Mouse (Mus musculus): Measurements from ENCODE around the gene Plau. TPM values are rescaled to one million over a fixed set of nuclear protein-coding genes. Genes with fewer than 3 reads are reported as not detected.

Gene Plau
- polyA plus RNA-seq, 1 experiment from 2014 or later = 0.47 TPM

DNA sequence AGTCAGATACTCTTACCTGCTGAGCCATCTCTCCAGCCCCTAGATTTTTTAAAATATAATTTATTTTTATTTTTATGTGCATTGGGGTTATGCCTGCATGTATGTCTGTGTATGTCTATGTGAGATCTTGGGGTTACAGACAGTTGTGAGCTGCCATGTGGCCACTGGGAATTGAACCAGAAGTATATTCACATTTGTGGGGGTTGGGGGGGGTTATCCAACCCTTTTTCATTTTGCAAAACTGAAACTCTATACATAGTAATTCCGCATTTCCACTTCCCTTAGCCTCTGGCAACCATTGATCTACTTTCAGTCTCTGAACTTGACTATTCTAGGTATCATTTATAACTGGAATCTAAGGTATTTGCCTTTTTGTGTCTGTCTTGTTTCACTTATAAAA is 11.9 kb upstream of the Plau start:
- Histone ChIP-seq H3K4me3 (ENCODE audit: low read depth, low read length) (no peak overlapping the region), H3K27ac (ENCODE audit: low read depth, low read length) (no peak overlapping the region), H3K4me1 (ENCODE audit: control insufficient read depth, insufficient read depth, low read length) (no peaks in the 10 kb centered on the region), H3K4me2 (ENCODE audit: low read length) (no peak overlapping the region), H3K9me3 (replicated peaks; ENCODE audit: control insufficient read depth, low read length) (no peaks in the 10 kb centered on the region), H3K27me3 (replicated peaks; ENCODE audit: control insufficient read depth, insufficient read depth, low read length) (no peaks in the 10 kb centered on the region), H3K9ac (ENCODE audit: low read length) (no peak overlapping the region), H3K36me3 (ENCODE audit: control insufficient read depth, insufficient read depth, low read length) (no peaks in the 10 kb centered on the region)
- WGBS = 90% methylated on average over 1 of the region's 1 CpGs
- ATAC-seq (no peak), DNase-seq (ENCODE audit: low spot score) (no peak)

- no peaks in the 10 kb centered on the region for H3K36me3 ChIP-seq (ENCODE audit: control insufficient read depth, insufficient read depth, low read length)
- no peak overlapping the region for H3K27ac ChIP-seq (ENCODE audit: low read depth, low read length)
- no peaks in the 10 kb centered on the region for H3K4me1 ChIP-seq (ENCODE audit: control insufficient read depth, insufficient read depth, low read length)
- DNase-seq (ENCODE audit: low spot score) (no peak), ATAC-seq (no peak)
- no peaks in the 10 kb centered on the region for H3K27me3 ChIP-seq (replicated peaks; ENCODE audit: control insufficient read depth, insufficient read depth, low read length)
- no peak overlapping the region for H3K4me2 ChIP-seq (ENCODE audit: low read length)
- H3K9me3 ChIP-seq (replicated peaks; ENCODE audit: control insufficient read depth, low read length) = no peaks in the 10 kb centered on the region
- 88% methylated on average over 2 of the region's 2 CpGs for WGBS
- no peak overlapping the region for H3K4me3 ChIP-seq (ENCODE audit: low read depth, low read length)
- no peak overlapping the region for H3K9ac ChIP-seq (ENCODE audit: low read length)
Observed at GRCm38 (mm10) chr14:20825516-20825915, 10.9 kb upstream of the Plau start.

DNA sequence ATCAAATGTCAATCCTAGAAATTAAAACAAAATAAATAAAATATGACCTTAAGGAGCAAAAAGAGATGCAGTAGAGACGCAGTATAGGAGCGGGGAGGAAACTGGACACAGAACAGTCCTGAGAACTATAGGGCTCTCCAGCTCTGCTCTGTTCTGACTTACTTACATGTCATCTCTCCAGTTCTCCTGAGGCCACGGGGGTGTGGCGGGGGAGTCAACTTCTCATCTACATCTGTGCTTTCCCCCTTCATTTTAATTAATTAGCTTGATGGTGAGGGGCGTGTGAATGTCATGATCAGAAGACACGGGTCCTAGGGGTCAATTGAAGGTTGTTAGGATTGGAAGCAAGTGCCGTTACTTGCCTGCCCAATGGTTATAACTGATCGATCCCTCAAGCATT is 9.4 kb upstream of the Plau start:
- ATAC-seq = no peak
- no peak overlapping the region for H3K4me2 ChIP-seq (ENCODE audit: low read length)
- H3K27ac ChIP-seq (ENCODE audit: low read depth, low read length) = no peak overlapping the region
- 87% methylated on average over 8 of the region's 8 CpGs for WGBS
- no peak for DNase-seq (ENCODE audit: low spot score)
- H3K9ac ChIP-seq (ENCODE audit: low read length) = no peak overlapping the region
- H3K4me3 ChIP-seq (ENCODE audit: low read depth, low read length) = no peak overlapping the region
- H3K4me1 ChIP-seq (ENCODE audit: control insufficient read depth, insufficient read depth, low read length) = no peaks in the 10 kb centered on the region
- no peaks in the 10 kb centered on the region for H3K27me3 ChIP-seq (replicated peaks; ENCODE audit: control insufficient read depth, insufficient read depth, low read length)
- H3K36me3 ChIP-seq (ENCODE audit: control insufficient read depth, insufficient read depth, low read length) = no peaks in the 10 kb centered on the region
- H3K9me3 ChIP-seq (replicated peaks; ENCODE audit: control insufficient read depth, low read length) = no peaks in the 10 kb centered on the region

DNA sequence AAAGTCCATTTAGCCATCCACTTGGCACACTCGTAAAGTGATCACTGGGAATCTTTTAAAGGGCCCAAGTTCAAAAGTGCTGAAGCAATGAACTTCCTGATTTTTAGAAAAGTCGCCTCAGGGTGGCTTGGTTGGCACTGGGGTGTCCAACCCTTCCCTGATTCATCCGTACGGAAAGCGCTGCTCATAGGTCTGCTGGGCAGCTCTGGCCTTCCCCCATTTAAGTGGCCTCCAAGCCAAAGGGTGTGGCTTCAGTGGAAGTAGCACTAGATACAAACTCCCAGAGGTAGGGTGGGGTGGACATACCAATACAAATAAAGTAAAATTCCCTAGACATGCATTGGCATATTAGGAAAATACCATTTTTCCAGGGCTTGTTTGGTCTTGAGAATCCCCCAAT is 9.0 kb upstream of the Plau start:
- Histone ChIP-seq H3K27me3 (replicated peaks; ENCODE audit: control insufficient read depth, insufficient read depth, low read length) (no peaks in the 10 kb centered on the region), H3K4me3 (ENCODE audit: low read depth, low read length) (no peak overlapping the region), H3K4me1 (ENCODE audit: control insufficient read depth, insufficient read depth, low read length) (no peaks in the 10 kb centered on the region), H3K9me3 (replicated peaks; ENCODE audit: control insufficient read depth, low read length) (no peaks in the 10 kb centered on the region), H3K4me2 (ENCODE audit: low read length) (no peak overlapping the region), H3K27ac (ENCODE audit: low read depth, low read length) (no peak overlapping the region), H3K36me3 (ENCODE audit: control insufficient read depth, insufficient read depth, low read length) (no peaks in the 10 kb centered on the region), H3K9ac (ENCODE audit: low read length) (no peak overlapping the region)
- DNase-seq (ENCODE audit: low spot score) (no peak), ATAC-seq (no peak)
- 88% methylated on average over 5 of the region's 5 CpGs for WGBS

DNA sequence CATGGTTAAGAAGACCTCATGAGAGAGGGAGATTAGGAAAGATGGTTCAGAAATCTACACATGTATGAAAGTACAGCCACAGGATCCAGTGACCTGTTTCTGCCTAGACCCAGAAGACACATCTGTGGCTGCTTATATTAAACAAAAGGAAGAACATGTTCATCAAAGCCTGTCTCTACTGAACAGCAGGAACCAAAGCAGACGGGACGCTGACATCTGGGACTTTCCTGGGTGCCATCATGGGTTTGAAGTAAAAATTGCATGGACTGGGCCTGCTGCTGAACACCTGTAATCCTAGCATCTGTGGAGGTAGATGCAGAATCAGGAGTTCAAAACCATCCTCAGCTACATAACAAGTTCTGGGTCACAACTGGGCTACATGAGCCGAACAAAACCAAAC is 7.9 kb upstream of the Plau start:
- no peaks in the 10 kb centered on the region for H3K4me1 ChIP-seq (ENCODE audit: control insufficient read depth, insufficient read depth, low read length)
- 82% methylated on average over 3 of the region's 3 CpGs for WGBS
- no peak for ATAC-seq

DNA sequence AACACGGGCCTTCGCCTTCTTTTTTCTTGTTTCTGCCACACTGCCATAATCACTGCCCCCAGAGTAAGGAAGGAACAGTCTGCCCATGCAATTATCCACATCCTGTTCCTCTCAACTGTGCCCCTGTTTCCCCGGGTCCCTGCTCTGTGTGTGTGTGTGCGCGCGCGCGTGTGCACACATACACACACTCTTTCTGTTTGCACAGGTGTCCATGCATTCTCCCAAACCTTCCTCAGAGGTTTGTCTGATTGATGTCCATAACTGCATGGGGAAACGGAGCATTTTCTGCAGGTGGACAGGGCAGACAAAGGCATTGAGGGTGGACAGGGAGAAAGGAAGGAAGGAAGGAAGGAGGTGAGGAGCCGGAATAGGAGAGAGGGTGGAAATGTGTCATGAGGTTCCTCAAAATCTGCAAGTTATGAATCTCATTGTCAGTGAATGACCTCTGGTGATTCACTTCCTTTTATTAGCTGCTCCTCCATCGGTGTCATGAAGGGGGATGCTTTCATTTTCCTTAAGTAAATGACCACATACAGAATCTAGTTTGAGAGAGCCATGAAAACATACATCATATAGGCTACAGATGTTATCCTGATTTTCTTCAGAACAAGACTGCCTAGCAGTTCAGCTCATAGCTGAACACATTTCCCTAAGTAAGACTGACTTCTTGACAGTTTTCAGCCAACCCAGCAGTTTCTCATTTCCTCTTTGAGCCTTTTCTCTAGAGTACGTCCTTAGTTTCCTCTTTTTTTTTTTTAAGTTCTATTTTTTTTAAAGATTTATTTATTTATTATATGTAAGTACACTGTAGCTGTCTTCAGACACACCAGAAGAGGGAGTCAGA is 6.7 kb upstream of the Plau start:
- no peaks in the 10 kb centered on the region for H3K36me3 ChIP-seq (ENCODE audit: control insufficient read depth, insufficient read depth, low read length)
- DNase-seq (ENCODE audit: low spot score) (no peak), ATAC-seq (no peak)
- WGBS = 90% methylated on average over 12 of the region's 12 CpGs
- H3K27ac ChIP-seq (ENCODE audit: low read depth, low read length) = no peak overlapping the region
- no peaks in the 10 kb centered on the region for H3K9me3 ChIP-seq (replicated peaks; ENCODE audit: control insufficient read depth, low read length)
- H3K4me3 ChIP-seq (ENCODE audit: low read depth, low read length) = no peak overlapping the region
- no peaks in the 10 kb centered on the region for H3K27me3 ChIP-seq (replicated peaks; ENCODE audit: control insufficient read depth, insufficient read depth, low read length)
- no peak overlapping the region for H3K4me2 ChIP-seq (ENCODE audit: low read length)
- H3K9ac ChIP-seq (ENCODE audit: low read length) = no peak overlapping the region
- H3K4me1 ChIP-seq (ENCODE audit: control insufficient read depth, insufficient read depth, low read length) = no peaks in the 10 kb centered on the region

More for the DNA sequence above, 7.9 kb upstream of the Plau start:
- Histone ChIP-seq H3K9ac (ENCODE audit: low read length) (no peak overlapping the region), H3K4me3 (ENCODE audit: low read depth, low read length) (no peak overlapping the region), H3K36me3 (ENCODE audit: control insufficient read depth, insufficient read depth, low read length) (no peaks in the 10 kb centered on the region), H3K27ac (ENCODE audit: low read depth, low read length) (no peak overlapping the region), H3K4me2 (ENCODE audit: low read length) (no peak overlapping the region), H3K9me3 (replicated peaks; ENCODE audit: control insufficient read depth, low read length) (no peaks in the 10 kb centered on the region), H3K27me3 (replicated peaks; ENCODE audit: control insufficient read depth, insufficient read depth, low read length) (no peaks in the 10 kb centered on the region)
- DNase-seq (ENCODE audit: low spot score) = no peak

DNA sequence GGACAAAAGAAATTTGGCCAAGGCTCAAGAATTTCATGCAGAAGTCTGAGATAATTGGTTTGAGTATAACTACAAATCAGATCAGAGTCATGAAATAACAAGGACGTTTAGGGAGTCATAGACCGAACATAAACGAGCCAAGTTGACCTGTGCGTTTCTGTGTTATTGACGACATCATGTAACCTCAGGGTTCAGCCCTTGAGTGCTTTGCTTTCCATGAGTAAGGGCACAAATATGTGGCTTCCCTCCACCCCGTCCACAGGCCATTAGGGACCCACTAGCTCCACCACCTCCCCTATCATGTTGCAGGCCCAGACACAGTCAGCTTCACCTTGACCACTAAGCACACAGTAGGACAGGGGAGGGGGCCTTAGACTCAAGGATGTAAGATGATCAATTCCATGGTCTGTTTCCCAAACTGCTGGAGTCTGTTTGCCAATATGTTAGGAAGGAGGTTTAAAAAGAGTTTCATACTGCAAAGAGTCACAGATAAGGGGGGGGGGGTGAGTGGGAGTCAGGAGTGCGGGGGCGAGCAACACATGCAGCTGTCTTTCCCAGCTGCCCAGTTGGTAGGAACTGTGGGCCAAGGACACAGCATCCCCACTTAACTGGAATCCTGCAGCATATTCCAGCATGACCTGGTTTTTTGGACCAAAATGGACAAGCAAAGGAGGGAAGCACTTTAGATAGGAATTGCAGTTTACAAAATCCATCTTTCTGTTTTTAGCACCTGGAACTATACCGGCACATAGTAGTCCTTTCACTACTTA is 5.1 kb upstream of the Plau start:
- Histone ChIP-seq H3K36me3 (ENCODE audit: control insufficient read depth, insufficient read depth, low read length) (no peaks in the 10 kb centered on the region), H3K4me1 (ENCODE audit: control insufficient read depth, insufficient read depth, low read length) (peaks cover 3% of the 10 kb centered on the region; the same call in 1 of the 2 replicates), H3K9ac (ENCODE audit: low read length) (no peak overlapping the region), H3K27ac (ENCODE audit: low read depth, low read length) (no peak overlapping the region), H3K9me3 (replicated peaks; ENCODE audit: control insufficient read depth, low read length) (no peaks in the 10 kb centered on the region), H3K27me3 (replicated peaks; ENCODE audit: control insufficient read depth, insufficient read depth, low read length) (no peaks in the 10 kb centered on the region), H3K4me3 (ENCODE audit: low read depth, low read length) (no peak overlapping the region), H3K4me2 (ENCODE audit: low read length) (no peak overlapping the region)
- DNase-seq (ENCODE audit: low spot score) = no peak
- 80% methylated on average over 9 of the region's 9 CpGs for WGBS
- ATAC-seq = no peak

DNA sequence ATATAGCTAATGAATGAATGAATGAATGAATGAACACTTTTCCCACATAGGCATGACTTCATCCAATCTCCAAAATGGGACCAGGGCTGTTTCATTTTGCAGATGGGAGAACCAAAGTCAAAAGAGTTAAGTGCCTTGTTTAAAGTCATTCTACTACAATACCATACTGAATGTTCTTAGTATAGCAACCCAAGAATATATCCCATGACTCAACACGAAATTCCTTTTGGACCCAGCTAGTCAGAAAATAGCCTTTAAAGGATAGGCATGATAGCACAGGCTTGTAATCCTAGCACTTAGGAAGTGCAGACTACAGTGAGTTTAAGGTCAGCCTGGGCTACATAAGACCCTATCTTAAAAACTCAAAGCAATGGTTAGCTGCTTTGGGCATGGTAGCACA is 4.5 kb upstream of the Plau start:
- no peak overlapping the region for H3K27ac ChIP-seq (ENCODE audit: low read depth, low read length)
- DNase-seq (ENCODE audit: low spot score) = no peak
- 76% methylated on average over 1 of the region's 1 CpGs for WGBS
- H3K4me3 ChIP-seq (ENCODE audit: low read depth, low read length) = no peak overlapping the region
- no peak overlapping the region for H3K9ac ChIP-seq (ENCODE audit: low read length)
- ATAC-seq = no peak
- peaks cover 6% of the 10 kb centered on the region; the same call in 1 of the 2 replicates for H3K4me1 ChIP-seq (ENCODE audit: control insufficient read depth, insufficient read depth, low read length)
- no peaks in the 10 kb centered on the region for H3K27me3 ChIP-seq (replicated peaks; ENCODE audit: control insufficient read depth, insufficient read depth, low read length)
- no peaks in the 10 kb centered on the region for H3K9me3 ChIP-seq (replicated peaks; ENCODE audit: control insufficient read depth, low read length)
- no peak overlapping the region for H3K4me2 ChIP-seq (ENCODE audit: low read length)
- H3K36me3 ChIP-seq (ENCODE audit: control insufficient read depth, insufficient read depth, low read length) = no peaks in the 10 kb centered on the region

DNA sequence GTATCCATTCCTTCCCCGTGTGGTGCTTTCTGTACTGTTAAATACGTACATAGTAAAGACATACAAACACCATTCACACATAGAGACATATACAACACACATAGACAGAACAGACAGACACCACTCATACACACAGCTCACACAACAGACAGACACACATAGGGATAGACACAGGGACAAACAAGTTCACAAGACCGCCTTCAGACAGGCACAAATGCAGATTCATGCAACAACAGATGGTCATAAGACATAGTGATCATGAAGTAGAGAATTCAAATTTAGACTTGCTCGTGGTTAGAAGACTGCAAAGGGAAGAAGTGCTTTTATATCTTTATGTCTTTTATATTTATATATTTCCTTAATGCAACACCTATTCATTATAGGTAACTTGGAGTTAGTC is 2.9 kb upstream of the Plau start:
- H3K4me2 ChIP-seq (ENCODE audit: low read length) = no peak overlapping the region
- H3K27ac ChIP-seq (ENCODE audit: low read depth, low read length) = no peak overlapping the region
- H3K4me1 ChIP-seq (ENCODE audit: control insufficient read depth, insufficient read depth, low read length) = peaks cover 8% of the 10 kb centered on the region; the same call in 1 of the 2 replicates
- H3K4me3 ChIP-seq (ENCODE audit: low read depth, low read length) = no peak overlapping the region
- ATAC-seq = no peak
- no peaks in the 10 kb centered on the region for H3K36me3 ChIP-seq (ENCODE audit: control insufficient read depth, insufficient read depth, low read length)
- 93% methylated on average over 4 of the region's 4 CpGs for WGBS
- H3K9me3 ChIP-seq (replicated peaks; ENCODE audit: control insufficient read depth, low read length) = no peaks in the 10 kb centered on the region
- no peak overlapping the region for H3K9ac ChIP-seq (ENCODE audit: low read length)
- no peaks in the 10 kb centered on the region for H3K27me3 ChIP-seq (replicated peaks; ENCODE audit: control insufficient read depth, insufficient read depth, low read length)
- no peak for DNase-seq (ENCODE audit: low spot score)

All from forebrain, embryonic 14.5 days (tissue).